Mouse (Mus musculus) megakaryocyte, embryonic 14.5 days (primary cell): ENCODE data around the gene Suv39h2. TPM values are rescaled to one million over a fixed set of nuclear protein-coding genes. Genes with fewer than 3 reads are reported as not detected.

ENCODE experiments used
- H3K27me3 ChIP-seq: replicated peaks from 2 replicates; pipeline ENCODE3; 2012; ENCODE audit warnings: inconsistent platforms
- H3K36me3 ChIP-seq: replicated peaks from 2 replicates; pipeline ENCODE3; 2012; ENCODE audit warnings: low read length, inconsistent platforms, mixed read lengths
- H3K4me1 ChIP-seq: 2 replicates; pipeline ENCODE4 v1.6.1; 2012; ENCODE audit warnings: inconsistent platforms
- H3K4me3 ChIP-seq: replicated peaks from 2 replicates; pipeline ENCODE3; 2012; ENCODE audit warnings: moderate library complexity, mild to moderate bottlenecking, inconsistent platforms
- H3K9me3 ChIP-seq: 2 replicates; pipeline ENCODE4 v1.6.1; 2012; ENCODE audit warnings: inconsistent platforms
- FLI1 ChIP-seq: IDR thresholded peaks from 2 replicates; pipeline ENCODE4 v1.6.1; 2012; ENCODE audit warnings: low read length, inconsistent platforms, mixed read lengths
- GATA1 ChIP-seq: IDR thresholded peaks from 3 replicates; pipeline ENCODE4 v1.6.1; 2012; ENCODE audit warnings: mixed read lengths, low read length, inconsistent platforms, borderline replicate concordance
- polyA plus RNA-seq: library from polyadenylated mRNA; stranded (reverse); fragments of >175 nt; gene quantifications from 2 replicates; pipeline ENCODE4 v1.2.3, GENCODE M21; 2012; ENCODE audit warnings: low replicate concordance; ENCODE audit not compliant: insufficient read depth

Suv39h2 gene
- polyA plus RNA-seq, 1 experiment, result 2.5 TPM

GRCm38 (mm10) chr2:3475746-3476251 lies 968 bp upstream of the Suv39h2 start:
- H3K4me3 ChIP-seq, result peak overlapping the region; percentile 97
- TF ChIP-seq GATA1 (no peak), FLI1 (no peak)
- H3K9me3 ChIP-seq, result peaks cover 5% of the 10 kb centered on the region; the same call in 1 of the 2 replicates

GRCm38 (mm10) chr2:3474361-3474805 lies 448 bp downstream of the Suv39h2 start:
- peaks cover 2% of the 10 kb centered on the region; the same call in 1 of the 2 replicates for H3K9me3 ChIP-seq
- peaks cover 14% of the 10 kb centered on the region for H3K36me3 ChIP-seq
- peak overlapping the region; percentile 97 for H3K4me3 ChIP-seq
- H3K27me3 ChIP-seq, result no peaks in the 10 kb centered on the region
- TF ChIP-seq FLI1, result no peak
- no peak for TF ChIP-seq GATA1
- H3K4me1 ChIP-seq, result peaks cover 47% of the 10 kb centered on the region

More at GRCm38 (mm10) chr2:3475746-3476251, 968 bp upstream of the Suv39h2 start:
- Histone ChIP-seq H3K36me3 (peaks cover 5% of the 10 kb centered on the region), H3K27me3 (no peaks in the 10 kb centered on the region), H3K4me1 (peaks cover 48% of the 10 kb centered on the region)

DNA sequence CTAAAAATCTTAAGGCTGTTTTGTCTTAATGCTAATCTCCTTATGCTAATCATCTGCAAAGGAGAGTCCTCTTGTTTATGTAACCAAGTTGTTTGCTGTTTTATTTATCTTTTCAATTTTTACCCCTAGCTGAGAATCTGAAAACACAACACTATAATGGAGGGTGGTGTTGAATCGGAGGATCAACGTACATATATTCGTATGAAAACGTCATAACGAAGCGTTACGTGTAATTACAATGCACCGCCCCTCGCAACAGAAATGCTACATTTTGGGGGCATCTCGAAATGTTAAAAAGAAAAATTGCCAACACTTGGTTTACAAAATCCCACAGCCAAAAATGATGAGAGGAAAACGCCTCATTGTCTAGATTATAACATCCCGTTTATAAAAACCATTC lies 940 bp downstream of the Suv39h2 start:
- no peaks in the 10 kb centered on the region for H3K9me3 ChIP-seq
- peak overlapping the region; percentile 97 for H3K4me3 ChIP-seq
- H3K27me3 ChIP-seq, result no peaks in the 10 kb centered on the region
- TF ChIP-seq FLI1 (no peak), GATA1 (no peak)
- peaks cover 16% of the 10 kb centered on the region for H3K36me3 ChIP-seq
- peaks cover 47% of the 10 kb centered on the region for H3K4me1 ChIP-seq

DNA sequence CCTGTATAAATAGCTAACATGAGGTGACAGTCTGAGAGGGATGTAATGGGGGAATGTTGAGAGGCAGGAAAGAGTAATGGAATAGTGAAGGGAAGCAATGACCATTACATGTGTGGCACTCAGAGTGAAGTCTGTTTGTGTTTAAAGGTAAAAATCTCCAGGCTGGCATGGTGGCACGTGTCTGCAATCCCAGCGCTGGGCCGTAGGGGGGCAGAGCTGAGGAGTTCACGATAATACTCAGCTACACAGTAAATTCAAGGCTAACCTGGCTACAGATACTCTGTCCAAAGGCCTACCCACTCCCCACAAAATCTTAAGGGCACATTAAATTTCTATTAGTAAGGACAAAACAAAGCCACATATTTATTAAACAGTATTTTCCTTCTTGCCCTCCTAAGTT lies 18.2 kb downstream of the Suv39h2 start:
- Histone ChIP-seq H3K9me3 (no peaks in the 10 kb centered on the region), H3K36me3 (peaks cover 90% of the 10 kb centered on the region), H3K27me3 (no peaks in the 10 kb centered on the region), H3K4me3 (no peak overlapping the region), H3K4me1 (no peaks in the 10 kb centered on the region)
- no peak for TF ChIP-seq GATA1
- no peak for TF ChIP-seq FLI1

DNA sequence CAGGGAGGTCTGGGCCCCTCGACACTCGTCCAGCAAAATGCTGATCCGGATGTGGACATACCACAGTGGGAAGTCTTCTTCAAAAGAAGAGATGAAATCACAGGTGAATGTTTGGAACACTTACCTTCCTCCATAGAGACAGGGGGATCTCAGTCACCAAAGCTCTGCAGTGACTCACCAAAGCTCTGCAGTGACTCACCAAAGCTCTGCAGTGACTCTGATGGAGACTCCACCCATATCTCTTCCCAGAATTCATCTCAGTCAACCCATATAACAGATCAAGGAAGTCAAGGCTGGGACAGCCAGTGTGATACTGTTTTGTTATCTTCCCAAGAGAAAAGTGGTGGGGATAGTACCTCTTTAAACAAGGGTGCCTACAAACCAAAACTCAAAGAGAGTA lies 21.7 kb downstream of the Suv39h2 start:
- H3K36me3 ChIP-seq, result peaks cover 96% of the 10 kb centered on the region
- no peaks in the 10 kb centered on the region for H3K27me3 ChIP-seq
- H3K4me1 ChIP-seq, result peaks cover 5% of the 10 kb centered on the region; the same call in 1 of the 2 replicates
- no peak overlapping the region for H3K4me3 ChIP-seq
- TF ChIP-seq FLI1 (no peak), GATA1 (no peak)
- H3K9me3 ChIP-seq, result no peaks in the 10 kb centered on the region

DNA sequence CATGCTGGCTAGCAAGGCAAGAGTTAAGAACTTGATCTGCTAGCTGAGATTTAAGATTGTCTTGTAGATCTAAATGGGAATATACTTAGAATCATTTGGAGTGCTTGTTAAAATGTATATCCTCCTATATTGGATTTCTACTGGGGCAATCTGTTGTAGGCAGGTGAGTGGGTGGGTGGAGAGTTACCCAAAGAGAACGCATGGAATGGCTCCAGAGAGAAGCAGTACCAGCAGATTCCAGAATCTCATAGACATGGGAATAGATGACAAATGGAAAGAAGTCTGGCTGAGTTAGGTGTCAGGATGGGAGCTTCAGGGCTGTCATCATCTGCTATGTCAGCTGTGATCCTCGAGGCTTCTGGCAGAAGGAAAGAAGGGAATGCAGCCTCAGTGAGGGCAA lies 25.4 kb downstream of the Suv39h2 start:
- peaks cover 11% of the 10 kb centered on the region for H3K4me1 ChIP-seq
- H3K36me3 ChIP-seq, result peaks cover 96% of the 10 kb centered on the region
- no peak overlapping the region for H3K4me3 ChIP-seq
- H3K9me3 ChIP-seq, result no peaks in the 10 kb centered on the region
- H3K27me3 ChIP-seq, result no peaks in the 10 kb centered on the region
- TF ChIP-seq FLI1 (no peak), GATA1 (no peak)

- H3K4me3 ChIP-seq, result no peak overlapping the region
- H3K4me1 ChIP-seq, result peaks cover 11% of the 10 kb centered on the region
- TF ChIP-seq FLI1 (no peak), GATA1 (no peak)
- H3K27me3 ChIP-seq, result no peaks in the 10 kb centered on the region
- H3K36me3 ChIP-seq, result peaks cover 98% of the 10 kb centered on the region
- no peaks in the 10 kb centered on the region for H3K9me3 ChIP-seq
Measured at GRCm38 (mm10) chr2:3445984-3446383, 28.8 kb downstream of the Suv39h2 start.

- Histone ChIP-seq H3K9me3 (no peaks in the 10 kb centered on the region), H3K27me3 (no peaks in the 10 kb centered on the region), H3K36me3 (peaks cover 95% of the 10 kb centered on the region), H3K4me3 (no peak overlapping the region), H3K4me1 (peaks cover 11% of the 10 kb centered on the region)
- TF ChIP-seq FLI1 (no peak), GATA1 (no peak)
Measured at GRCm38 (mm10) chr2:3444206-3444605, 30.6 kb downstream of the Suv39h2 start.

GRCm38 (mm10) chr2:3437956-3438355 lies 36.9 kb downstream of the Suv39h2 start:
- Histone ChIP-seq H3K9me3 (no peaks in the 10 kb centered on the region), H3K27me3 (no peaks in the 10 kb centered on the region), H3K4me3 (no peak overlapping the region), H3K36me3 (peaks cover 74% of the 10 kb centered on the region), H3K4me1 (peaks cover 6% of the 10 kb centered on the region)
- TF ChIP-seq GATA1 (no peak), FLI1 (no peak)

- Histone ChIP-seq H3K27me3 (no peaks in the 10 kb centered on the region), H3K36me3 (peaks cover 69% of the 10 kb centered on the region), H3K4me3 (no peak overlapping the region), H3K4me1 (peaks cover 6% of the 10 kb centered on the region), H3K9me3 (no peaks in the 10 kb centered on the region)
- TF ChIP-seq GATA1 (no peak), FLI1 (no peak)
Measured at GRCm38 (mm10) chr2:3435369-3436061, 39.3 kb downstream of the Suv39h2 start.
